Mouse (Mus musculus) natural killer cell, adult 2 months (primary cell): ENCODE results near the gene Hist1h2ae.
"Not testable (repeated sequence)": the region's sequence is repeated elsewhere in the genome, so short reads cannot be mapped to it uniquely, and the experiment has no call there.

Experiments used
- DNase-seq, 2 experiments: peaks; one replicate each; pipeline ENCODE4 v3.0.0; 2022; ENCODE audit warnings: low spot score in 2 of 2

Hist1h2ae gene

GRCm38 (mm10) chr13:23571022-23571503, at the start of gene Hist1h2ae, which contains the start of gene Hist1h2bg:
Gene Hist1h2ae (minus strand): TSS chr13:23571220.
Gene Hist1h2bg (plus strand): TSS chr13:23571396.
- peak; percentile 71 to 75 for DNase-seq

- no peak for DNase-seq
Measured at GRCm38 (mm10) chr13:23620056-23620732, 49.2 kb upstream of the Hist1h2ae start.

- DNase-seq = no peak
Measured at GRCm38 (mm10) chr13:23611638-23612037, 40.6 kb upstream of the Hist1h2ae start.

- no peak for DNase-seq
Measured at GRCm38 (mm10) chr13:23610393-23610792, 39.4 kb upstream of the Hist1h2ae start.

DNA sequence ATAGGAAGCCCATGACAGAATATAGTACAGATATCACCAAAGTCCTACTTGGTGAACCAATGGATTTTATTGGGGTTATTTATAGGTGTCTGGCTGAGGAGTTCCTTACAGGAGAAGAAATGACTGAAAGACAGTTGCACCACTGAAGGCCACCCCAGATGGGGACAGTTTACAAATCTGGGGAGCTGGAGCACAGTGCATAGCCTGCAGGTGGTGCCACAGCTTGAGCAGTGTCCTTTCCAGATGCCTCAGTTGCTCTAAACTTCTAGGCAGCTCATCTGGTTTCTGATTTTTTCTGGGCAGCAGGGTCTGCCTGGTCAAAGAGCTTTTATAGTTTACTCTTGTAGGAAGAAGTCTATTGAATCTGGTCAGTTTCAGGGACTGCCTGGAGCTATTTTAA, 38.8 kb upstream of the Hist1h2ae start:
- DNase-seq = no peak

DNA sequence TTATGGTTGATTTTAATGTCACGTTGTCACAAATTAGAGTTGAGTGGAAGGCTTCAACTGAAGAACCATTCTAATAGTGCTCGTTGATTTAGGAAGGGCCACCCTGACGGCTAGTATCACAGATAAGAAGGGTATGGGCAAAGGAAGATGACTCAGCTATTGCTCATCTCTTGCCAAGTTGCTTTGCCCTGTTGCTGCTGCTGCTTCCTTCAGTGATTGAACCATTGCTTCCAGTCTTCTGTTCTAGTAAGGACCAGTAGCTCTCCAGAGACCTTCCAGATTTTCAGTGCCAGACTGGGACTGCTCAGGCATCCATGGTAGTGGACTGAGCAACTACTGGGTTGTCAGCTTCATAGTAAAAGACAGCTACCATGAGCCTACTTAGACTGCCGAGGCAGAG, 38.2 kb upstream of the Hist1h2ae start:
- no peak for DNase-seq

DNA sequence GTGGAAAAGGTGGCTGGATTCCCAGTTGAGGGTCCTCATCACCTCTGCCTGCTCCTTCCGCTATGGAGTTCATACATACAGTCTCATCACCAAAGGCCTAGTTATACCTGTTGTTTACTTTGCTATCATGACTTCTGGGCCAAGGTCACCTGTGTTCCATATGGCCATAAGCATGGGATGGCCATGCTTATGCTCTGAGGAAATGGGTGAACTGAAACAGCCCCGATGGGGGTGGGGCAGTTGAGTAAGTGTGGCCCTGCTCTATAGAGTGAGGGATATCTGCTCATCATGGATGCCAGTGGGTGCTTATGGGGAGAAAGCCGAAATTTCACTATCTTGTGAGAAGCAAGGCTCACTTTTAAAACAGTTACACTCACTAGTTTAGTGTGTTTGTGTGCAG, 34.0 kb upstream of the Hist1h2ae start:
- no peak for DNase-seq

- no peak for DNase-seq
Measured at GRCm38 (mm10) chr13:23604452-23604851, 33.4 kb upstream of the Hist1h2ae start.

GRCm38 (mm10) chr13:23603182-23603699, 32.2 kb upstream of the Hist1h2ae start:
- no peak for DNase-seq

- DNase-seq = peak; percentile 70 to 82
Measured at GRCm38 (mm10) chr13:23597957-23598356, 26.9 kb upstream of the Hist1h2ae start.

DNA sequence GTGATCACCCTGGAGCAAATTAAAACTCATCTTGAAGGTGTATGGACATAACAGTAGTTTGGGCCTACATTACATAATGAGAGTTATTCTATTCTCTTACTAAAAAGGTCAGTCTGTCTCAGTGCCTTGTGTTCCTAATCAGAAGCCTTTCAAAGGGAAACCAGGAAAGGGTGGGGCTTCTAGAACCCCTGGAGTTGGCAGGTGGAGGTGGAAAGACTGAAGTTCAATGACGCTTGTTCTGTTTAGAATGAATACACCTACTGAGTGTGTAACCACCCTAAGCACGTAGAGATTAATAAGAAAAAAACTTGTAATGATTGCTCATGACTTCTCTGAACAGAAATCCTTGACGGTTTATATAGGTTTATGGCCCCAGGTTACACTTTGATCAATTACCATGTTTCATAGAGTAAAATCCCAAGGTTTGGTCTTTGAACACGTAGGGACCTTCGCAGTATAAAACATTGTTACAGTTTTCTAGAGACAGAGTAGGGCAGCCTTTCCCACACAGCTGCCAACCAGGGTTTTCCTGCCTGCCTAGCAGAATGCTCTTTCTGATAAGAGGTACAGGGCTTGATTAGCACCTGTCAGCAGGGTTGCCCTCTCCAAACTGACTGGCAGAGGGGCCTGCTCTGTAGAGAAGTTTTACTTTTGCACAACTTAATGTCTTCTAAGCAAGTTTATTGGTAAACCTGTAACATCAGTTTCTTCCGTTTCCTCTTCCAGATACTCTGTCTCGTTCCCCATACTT, 24.8 kb upstream of the Hist1h2ae start:
- DNase-seq = no peak

GRCm38 (mm10) chr13:23595185-23595584, 24.2 kb upstream of the Hist1h2ae start:
- DNase-seq = no peak

- DNase-seq = no peak
Measured at GRCm38 (mm10) chr13:23593051-23593770, 22.2 kb upstream of the Hist1h2ae start.

DNA sequence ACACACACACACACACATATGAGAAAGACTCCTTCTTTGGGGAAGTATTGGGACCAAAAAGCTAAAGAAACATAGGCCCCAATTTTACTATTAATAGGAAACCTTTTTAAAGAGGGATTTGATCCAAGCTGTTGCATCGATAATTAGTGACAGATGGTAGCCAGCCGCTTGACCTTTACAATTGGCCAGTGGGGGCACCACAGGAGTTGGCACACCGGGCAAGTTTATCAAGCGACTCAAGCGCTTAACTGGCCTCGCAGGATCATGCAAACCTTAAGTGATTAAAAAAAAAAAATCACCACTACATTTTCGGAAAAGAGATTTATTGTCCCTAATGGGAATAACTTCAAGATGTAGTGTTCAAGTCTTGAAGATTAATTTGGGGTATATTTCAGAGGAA, 21.6 kb upstream of the Hist1h2ae start:
- DNase-seq = no peak

GRCm38 (mm10) chr13:23591886-23592285, 20.9 kb upstream of the Hist1h2ae start:
- DNase-seq = not testable (repeated sequence)

GRCm38 (mm10) chr13:23591206-23591605, 20.2 kb upstream of the Hist1h2ae start:
- DNase-seq = no peak

- no peak for DNase-seq
Measured at GRCm38 (mm10) chr13:23586940-23587225, 15.9 kb upstream of the Hist1h2ae start.

- no peak for DNase-seq
Measured at GRCm38 (mm10) chr13:23586099-23586939, 15.3 kb upstream of the Hist1h2ae start.

DNA sequence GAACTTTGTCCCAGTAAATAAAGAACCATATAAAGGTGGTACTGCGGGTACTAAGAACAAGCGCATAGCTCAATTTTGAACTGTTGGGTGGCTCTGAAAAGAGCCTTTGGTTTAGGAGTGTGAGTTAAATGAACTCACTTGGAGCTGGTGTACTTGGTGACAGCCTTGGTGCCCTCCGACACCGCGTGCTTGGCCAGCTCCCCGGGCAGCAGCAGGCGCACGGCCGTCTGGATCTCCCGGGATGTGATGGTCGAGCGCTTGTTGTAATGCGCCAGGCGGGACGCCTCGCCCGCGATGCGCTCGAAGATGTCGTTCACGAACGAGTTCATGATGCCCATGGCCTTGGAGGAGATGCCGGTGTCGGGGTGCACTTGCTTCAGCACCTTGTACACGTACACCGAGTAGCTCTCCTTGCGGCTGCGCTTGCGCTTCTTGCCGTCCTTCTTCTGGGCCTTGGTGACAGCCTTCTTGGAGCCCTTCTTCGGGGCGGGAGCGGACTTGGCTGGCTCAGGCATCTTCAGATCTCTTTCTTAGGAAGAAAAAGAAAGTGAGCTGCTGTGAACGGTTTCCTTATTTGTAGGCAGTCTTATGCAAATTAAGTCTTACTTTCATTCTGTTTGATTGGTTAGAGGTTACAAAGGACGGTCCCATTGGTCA, 14.6 kb upstream of the Hist1h2ae start:
- DNase-seq = peak; percentile 73 to 78

DNA sequence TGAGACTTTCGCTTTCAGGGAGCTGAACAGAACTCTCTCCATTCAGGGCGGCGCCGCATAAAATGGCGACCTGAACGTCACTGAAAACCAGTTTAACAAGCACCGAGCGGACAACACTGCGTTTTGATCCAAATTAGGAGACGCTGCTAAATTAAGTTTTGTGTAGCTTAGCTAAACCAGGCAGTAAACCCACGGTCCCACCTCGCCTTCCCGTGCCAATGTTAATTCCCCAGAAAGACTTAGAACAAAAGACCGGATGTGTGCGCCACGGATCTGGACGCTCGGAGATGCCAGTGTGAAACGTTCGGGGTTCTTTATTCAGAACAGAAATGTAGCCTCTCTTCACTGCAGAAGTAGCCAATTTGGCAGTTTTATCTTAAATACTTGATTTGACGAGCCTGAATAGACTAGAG, 14.0 kb upstream of the Hist1h2ae start:
- DNase-seq = peak; percentile 75 to 79

GRCm38 (mm10) chr13:23584331-23584730, 13.3 kb upstream of the Hist1h2ae start:
- no peak for DNase-seq
